Mouse (Mus musculus): Measurements from ENCODE around the gene Camk2n1.
"Not testable (repeated sequence)": the region's sequence is repeated elsewhere in the genome, so short reads cannot be mapped to it uniquely, and the experiment has no call there.

Gene Camk2n1

DNA sequence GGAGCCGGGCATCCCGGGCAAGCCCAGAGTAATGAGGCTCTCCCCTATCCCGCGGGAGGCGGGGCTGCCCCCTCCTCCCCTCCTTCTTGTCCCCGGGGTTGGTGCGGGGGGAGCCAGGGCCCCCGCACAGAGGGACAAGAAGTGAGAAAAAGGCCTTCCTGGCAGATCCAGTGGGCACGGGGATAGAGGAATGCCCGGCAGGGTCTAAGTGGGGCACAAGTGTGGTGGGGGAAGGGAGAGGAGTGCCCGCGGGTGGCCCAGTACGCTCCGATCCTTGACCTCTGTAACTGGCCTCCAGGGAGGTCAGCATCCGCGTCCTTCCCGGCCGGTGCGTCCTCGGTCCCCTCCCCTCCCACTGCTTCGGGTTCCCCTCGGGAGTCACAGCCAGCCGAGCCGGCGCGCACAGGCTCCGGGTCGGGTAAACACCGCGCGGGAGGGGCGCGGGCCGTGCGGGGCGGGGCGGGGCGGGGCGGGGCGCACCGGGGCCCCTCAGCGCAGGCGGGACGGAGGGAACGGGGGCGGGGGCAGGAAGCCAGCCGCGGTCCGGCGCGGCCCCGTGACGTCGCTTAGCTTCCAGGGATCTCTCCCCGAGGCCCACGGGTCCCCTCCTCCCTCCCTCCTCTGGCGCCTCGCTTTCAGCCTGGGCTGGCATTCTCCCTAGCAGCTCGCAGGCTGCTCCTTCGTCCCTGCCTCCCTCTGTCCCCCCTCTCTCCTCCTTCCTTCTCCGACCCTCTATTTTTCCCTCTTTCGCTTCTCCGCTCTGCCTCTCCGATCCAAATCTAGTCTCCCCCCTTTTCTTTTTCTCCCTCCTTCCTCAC is at the start of gene Camk2n1:
Camk2n1 (plus strand) TSS at position 562 of the 818 bp plus-strand sequence.
- DNase-seq (ENCODE audit: low spot score): peak; percentile 83

DNA sequence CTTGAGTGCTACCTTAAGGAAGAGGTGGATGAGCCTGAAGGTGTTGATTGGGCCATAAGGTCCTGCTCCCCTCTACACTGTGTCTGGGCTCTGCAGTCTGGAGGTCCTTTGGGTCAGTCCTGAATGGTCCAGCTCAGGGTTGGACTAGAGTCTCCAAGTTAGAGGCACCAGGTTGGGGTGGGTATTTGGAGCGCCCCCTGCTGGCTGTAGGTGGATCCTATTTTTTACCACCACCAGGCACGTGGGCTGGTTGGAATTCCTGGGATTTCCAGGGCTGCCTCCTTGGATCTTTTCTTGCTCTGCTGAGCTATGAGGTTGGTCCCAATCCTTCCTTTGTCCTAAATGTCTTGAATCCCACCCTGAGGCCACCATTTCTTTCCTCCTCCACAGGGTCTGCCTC is 49.3 kb upstream of the Camk2n1 start:
- DNase-seq (ENCODE audit: low spot score): no peak

DNA sequence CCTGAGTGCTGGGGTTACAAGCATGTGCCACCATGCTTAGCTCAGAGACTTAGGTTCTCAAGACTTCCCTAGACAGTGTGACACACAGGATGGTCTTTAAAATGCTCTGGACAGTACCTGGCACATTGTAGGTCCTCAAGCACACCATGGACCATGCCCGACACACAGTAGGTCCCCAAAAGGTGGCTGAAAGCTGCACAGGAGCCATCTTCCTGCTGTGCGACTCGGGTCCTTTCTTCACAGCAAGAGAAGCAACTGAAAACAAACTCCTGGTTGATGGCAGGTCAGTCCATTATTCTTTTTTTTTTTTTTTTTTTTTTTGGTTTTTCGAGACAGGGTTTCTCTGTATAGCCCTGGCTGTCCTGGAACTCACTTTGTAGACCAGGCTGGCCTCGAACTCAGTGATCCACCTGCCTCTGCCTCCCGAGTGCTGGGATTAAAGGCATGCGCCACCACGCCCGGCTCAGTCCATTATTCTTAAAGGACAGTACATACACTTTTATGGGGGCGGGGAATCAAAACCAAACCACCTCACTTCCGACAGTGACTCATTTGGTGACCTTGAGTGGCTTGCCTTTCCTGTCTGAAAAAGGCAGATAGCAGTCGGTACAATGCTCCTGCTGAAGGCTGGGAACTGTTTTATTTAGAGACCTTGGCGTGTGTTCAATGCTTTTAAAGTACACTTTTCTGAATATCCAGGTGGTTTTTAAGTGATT is 46.5 kb upstream of the Camk2n1 start:
- DNase-seq (ENCODE audit: low spot score): no peak

DNA sequence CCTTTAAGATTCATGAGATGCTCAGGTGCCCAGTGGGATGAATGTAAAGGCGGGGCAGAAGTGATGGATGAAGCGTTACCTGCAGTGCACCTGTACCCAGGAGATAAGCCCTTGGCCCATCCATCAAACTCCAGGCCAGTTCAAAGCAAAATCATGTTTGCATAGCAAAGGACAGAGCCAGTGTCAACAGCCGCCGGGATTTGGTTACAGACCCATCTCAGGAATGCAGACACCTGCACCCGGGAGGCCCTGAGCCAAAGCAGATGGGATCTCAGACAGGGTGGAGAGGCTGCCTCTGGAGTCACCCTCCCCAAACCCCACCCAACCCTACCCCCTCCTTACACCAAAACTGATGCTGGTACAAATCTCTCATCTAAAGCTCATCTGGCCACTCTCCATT is 43.1 kb upstream of the Camk2n1 start:
- DNase-seq (ENCODE audit: low spot score): no peak

DNA sequence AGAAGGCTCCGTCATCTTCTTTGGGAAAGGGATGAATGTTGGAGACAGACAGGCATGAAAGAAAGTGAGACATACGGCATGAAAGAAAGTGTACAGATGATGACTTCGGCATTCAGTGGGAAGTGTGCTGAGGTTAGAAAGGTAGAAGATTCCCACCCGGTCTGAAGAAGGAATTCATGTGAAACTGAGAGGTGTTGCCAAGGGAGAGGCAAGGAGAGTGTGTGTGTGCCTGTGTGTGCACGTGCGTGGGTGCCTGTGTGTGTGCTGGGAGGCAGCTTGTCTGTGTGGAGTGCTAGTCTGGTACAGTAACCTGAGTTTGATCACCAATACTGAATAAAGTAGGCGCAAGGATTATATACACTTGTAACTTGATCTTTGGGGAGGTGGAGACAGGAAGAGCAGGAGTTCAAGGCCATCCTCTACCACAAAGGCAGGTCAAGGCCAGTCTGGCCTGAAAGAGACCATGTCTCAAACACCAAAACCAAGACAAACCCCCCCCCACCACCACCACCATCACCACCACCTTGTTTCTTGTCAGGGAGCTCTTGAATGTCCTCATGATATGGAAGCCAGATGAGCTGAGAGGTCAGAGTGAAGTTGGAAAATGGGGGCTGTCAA is 42.5 kb upstream of the Camk2n1 start:
- DNase-seq (ENCODE audit: low spot score): no peak

DNA sequence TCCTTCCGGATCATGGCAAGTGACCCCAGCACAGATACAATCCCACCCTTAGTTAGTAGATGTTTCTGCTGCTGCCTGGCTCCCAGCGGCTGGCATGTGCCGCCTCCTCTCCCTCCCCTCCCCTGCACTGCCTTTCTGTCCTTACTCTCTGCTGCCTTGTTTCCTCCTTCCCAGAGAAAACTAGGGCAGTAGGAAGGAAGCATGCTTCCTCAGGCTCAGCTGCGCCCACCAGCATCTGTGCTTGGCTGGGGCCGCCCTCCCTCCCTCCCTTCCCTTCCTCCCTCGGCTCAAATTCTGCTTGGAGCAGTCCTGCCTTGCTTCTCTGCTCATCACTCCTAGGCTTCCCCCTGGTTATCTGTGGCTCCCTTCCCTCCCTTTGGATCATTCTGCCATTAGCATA is 39.4 kb upstream of the Camk2n1 start:
- DNase-seq (ENCODE audit: low spot score): peak; percentile 39

DNA sequence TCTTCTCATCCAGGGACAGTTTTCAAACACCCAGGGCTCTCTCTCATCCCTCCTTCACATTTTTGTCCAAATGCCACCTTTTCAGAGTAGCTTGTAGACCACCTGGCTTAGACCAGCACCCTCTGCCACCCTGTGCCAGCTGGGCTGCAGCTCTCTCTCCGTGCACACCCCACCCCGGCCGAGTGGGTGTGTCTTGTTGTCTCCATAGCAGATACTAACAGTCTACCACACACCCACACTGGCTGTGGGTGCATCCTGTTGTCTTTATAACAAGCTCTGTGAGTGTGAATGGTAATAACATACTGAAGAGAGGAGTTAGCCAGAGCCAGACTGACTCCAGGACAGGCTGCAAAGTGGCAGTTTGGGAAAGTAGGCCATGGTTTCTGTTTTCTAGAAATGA is 38.1 kb upstream of the Camk2n1 start:
- peak; percentile 49 for DNase-seq (ENCODE audit: low spot score)

DNA sequence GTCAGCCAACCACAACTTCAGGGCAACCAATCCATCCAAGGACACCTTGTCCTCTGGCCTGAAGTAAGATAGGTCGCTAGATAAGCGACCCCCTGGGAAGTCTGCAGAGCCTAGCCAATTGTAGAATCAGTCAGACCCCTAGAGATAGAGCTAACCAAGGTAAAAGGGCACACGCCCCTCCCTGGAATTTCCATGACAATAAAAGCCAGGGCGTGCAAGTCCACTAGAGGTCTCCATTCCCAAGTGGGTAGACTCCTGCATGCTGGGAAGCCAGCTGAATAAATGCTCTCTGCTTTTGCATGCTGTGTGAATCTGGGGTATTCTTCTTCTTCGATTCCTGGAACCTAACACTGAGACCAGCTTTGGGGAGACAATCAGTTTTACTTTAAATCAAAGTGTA is 37.7 kb upstream of the Camk2n1 start:
- no peak for DNase-seq (ENCODE audit: low spot score)

DNA sequence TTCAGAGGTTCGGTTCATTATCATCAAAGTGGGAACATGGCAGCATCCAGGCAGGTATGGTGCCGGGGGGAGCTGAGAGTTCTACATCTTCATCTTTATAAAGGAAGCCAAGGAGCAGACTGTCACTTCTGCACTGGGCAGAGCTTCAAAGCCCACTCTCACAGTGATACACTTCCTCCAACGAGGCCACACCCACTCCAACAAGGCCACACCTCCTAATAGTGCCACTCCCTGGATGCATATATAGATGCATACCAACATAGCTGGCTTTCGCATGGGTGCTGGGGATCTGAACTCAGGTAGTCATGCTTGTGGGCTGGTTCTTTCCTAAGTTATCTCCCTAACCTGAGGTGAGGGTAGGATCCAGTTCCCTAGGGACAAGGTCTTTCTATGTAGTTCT is 36.2 kb upstream of the Camk2n1 start:
- no peak for DNase-seq (ENCODE audit: low spot score)

DNA sequence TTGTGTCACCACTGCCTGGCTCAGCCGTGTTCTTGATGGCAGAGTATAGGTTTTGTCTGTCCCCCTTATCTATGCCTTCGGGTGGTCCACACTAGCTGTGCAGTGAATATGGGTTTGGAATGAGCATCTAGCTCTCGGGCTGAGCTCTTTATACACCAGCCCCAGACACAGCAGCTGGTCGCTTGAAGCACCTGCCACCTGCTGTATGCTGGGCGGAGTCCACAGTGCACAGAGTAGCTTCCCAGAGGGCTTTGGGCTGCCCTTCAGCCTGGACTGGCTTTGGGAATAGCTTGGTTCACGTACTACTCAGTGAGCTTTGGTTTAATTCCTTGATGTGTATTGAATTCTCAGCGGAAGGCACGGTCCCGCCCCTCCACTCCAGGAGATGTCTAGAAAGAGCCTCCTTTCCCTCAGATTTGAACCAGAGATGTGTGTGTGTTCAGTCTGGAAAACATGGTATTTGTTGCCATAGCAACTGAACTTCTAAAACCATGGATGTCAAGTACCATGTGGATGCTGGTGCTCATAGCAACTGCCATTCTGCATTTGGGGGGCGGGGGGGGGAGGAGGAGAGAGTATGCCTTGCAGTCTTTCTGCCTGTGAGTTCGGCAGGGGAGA is 35.7 kb upstream of the Camk2n1 start:
- no peak for DNase-seq (ENCODE audit: low spot score)

DNA sequence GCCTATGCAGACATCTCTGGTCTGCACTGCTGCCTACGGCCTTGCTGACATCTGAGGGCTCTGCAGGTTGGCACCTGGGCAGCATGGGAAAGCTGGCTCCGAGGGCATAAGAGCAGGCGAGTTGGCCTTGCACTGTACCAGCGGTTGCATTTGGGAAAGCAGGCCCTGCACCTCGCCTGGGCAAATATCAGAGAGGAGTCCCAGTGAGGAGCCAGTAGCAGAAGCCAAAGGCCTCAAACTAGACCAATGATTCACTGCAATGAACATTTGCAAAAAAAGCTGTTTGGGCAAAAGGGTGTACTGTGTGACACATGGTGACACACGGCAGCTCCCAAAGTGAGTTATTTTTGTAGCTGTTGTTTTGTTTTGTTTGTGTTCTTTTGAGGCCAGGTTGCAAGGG is 29.1 kb upstream of the Camk2n1 start:
- DNase-seq (ENCODE audit: low spot score): no peak

DNA sequence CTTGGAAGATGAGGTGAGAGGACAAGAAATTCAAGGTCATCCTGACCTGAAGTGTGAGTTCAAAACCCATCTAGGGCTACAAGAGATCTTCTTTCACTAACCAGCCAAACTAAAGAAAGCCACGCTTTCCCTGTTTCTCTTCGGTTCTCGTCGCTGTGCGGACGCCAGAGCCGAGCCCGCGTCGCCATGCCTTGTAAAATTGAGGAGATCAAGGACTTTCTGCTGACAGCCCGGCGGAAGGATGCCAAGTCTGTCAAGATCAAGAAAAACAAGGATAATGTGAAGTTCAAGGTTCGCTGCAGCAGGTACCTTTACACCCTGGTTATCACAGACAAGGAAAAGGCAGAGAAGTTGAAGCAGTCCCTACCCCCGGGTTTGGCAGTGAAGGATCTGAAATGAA is 28.5 kb upstream of the Camk2n1 start:
- DNase-seq (ENCODE audit: low spot score): not testable (repeated sequence)

DNA sequence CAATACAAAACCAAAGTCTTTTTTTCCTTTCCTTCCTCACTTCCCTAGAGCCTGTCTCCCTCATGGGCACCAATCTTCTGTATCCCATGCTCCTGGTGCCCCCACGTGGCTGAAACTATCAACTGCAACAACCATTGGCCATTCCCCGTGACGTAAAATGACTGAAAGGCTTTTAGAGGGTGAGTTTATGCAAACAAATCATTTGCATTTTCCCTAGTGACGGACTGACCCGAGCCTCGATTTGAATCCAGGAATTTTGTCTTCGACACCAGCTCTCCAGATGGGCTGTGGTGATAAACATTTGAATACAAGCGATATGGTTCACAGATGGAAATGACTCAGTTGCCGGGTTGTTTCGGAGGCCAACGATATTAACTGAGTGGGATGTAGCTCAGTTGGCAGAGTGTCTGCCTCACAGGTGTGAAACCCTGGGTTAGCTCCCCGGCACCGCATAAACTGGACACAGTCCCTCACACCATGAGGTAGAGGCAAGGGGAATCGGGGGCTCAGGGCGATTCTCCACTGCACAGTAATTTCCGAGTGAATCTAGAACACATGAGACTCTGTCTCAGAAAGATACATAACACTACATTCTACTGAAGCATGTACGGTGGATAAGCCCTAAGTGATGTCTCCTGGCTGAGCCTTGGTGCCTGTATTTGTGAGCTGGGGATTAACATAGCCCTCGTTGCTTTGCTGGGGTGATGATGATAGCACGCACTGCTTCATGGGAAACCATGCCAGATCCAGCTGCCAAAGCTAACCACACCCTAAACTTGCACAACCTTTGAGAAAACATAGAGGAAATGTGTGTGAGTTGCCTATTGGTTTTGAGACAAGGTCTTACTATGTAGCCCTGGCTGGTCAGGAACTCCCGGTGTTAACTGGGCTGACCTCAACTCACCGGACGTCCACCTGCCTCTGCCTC is 27.1 kb upstream of the Camk2n1 start:
- DNase-seq (ENCODE audit: low spot score): peak; percentile 94

DNA sequence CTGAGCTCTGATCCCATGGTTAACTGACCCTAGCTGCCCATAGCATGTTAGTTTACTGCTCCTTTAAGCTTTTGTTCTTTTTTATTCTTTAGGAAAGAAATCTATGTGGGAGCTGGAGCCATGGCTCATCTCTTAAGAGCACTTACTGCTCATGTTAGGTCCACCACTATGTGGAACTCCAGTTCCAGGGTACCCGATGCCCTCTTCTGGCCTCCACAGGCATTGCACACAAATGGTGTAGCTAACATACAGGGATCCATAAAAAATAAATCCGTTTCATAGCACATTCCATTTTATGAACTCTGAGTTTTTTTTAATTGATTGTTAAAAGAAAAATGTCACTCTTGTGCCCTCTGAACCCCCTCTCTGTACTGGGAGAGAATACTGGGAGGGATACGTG is 24.3 kb upstream of the Camk2n1 start:
- DNase-seq (ENCODE audit: low spot score): no peak

DNA sequence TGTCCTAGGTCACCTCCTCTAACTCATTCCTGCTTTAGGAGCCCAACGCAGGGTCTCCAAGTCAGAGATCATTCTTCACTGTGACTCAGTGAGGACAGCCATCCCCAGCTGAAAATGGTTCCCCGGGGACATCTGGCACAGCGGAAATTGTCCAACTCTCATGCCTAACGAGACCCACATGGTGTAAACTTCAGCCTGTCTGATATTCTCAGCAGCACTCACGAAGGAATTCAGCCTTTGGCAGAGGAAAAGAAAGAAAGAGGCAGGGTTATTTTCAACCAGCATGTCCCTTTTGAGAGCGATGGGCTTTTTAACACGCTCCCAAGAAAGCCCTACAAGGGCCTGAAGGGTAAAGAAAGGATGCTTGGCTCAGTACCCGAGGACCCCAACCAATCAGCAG is 22.8 kb upstream of the Camk2n1 start:
- no peak for DNase-seq (ENCODE audit: low spot score)

DNA sequence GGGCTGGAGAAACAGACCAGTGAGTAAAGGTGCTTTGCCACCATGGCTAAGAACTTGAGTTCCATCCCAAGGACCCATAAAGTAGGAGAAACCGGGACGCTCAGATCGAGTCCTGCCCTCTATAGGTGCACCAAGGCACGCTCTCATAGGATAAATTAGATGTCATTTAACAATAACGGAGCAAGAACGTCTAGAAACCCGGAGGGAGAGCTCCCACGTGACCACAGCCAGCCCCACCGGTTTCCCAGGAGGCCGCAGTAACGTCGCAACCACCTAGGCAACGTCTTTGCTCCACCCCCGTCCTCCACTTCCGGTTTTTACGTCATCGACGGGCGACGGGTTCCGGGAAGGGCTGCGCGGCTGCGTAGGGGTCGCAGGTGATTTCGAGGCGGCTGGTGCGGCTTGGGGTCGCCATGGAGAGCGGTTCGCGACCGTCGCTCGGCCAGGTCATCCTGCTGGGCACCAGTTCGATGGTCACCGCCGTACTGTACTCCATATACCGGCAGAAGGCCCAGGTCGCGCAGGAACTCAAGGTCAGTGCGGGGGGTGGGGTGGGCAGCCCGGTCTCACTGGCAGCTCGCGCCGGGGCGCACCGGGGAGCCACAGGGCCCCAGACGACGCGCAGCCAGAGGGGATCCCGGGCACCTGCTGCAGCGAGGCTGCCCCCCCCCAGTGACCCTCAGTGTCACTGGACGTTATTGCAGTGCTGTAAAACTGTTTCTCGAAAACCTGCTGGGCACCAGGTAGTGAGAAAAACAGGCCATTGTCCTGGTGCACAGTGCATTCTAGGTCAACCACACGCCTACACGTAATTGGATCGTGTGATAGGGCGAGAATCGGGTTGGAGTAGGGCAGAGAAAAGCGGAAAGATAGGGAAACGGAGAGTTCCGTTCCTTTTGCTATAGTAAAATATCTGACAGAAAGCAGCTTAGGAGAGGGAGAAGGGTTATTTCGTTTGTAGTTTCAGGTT is 19.5 kb upstream of the Camk2n1 start, which contains the start of gene Mul1:
Mul1 (plus strand) TSS at position 325 of the 970 bp plus-strand sequence.
- peak; percentile 95 for DNase-seq (ENCODE audit: low spot score)

DNA sequence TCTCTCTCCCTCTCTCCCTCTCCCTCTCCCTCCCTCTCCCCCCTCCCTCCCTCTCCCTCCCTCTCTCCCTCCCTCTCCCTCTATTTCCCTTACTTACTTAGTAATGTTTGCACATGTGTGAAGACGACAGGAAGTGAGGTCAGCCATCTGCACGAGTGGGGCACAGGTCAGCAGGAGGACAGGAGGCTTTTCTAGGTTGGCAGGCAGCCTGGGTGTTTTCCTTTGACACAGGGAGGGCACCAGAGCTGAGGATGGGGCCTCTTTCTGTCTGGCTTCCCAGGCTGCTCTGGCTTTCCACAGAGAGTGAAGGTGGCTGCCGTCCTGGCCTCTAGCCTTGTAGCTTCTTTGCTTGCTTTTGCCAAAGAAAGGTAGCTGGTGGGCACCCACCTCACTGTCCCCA is 14.1 kb upstream of the Camk2n1 start:
- no peak for DNase-seq (ENCODE audit: low spot score)

DNA sequence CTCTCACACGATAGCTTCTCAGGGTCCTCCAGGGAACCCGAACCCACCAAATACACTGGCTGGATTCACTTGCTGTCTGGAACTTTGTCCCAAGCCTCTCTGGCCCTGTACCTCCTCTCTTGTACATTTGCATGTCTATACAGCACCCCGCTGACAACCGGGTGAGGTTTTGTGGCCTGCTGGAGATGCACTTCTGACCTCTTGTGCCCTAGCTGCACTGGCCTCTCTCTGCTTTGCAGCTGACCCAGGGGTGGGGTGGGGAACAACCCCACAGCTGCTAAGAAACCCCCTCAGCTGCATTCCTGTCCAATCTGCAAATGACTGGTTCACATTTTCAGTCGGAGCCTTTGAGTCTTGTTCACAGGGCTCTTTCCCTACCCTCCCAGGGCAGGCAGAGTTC is 9.2 kb upstream of the Camk2n1 start:
- no peak for DNase-seq (ENCODE audit: low spot score)

DNA sequence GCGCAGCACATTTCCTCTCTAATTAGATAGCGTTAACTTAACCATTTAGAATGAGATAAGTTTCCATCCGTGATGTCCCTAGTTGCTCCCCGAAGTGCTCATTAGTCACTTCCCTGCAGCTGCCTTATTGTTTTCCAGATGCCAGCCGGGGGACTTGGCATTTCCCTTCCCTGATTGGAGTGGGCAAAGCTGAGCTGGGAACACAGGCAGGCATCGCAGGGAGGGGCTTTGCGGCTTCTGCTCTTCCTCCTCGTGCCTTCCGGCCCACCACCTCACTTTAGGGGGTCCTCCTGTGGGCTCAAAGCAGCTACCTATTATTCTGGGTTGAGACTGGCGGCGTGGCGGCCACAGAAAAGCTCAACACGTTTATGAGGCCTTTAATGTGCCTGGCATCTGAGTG is 7.1 kb upstream of the Camk2n1 start:
- DNase-seq (ENCODE audit: low spot score): peak; percentile 33

DNA sequence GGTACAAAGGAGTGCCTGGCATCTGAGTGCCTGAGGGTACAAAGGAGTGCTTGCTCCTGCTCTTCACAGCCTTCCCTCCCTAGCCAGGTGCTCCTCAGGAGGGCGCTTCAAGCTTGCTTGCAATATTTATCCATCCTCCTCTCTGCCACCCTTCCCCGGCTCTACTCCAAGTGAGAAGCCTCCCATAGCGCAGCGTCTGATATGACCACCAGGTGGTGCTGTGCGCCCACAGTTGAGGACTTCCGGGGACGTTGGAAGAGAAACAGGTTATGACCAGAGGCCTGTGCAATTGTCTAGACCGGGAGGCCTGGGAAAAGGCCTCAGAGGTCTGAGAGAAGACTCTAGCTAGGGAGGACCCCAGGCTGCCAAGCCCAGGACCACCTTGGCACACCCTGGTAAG is 6.7 kb upstream of the Camk2n1 start:
- peak; percentile 94 for DNase-seq (ENCODE audit: low spot score)
